Mouse (Mus musculus): ENCODE measurements around the gene Abi3. TPM values are rescaled to one million over a fixed set of nuclear protein-coding genes. Genes with fewer than 3 reads are reported as not detected.

Abi3 gene
- polyA plus RNA-seq, 1 experiment from 2014 or later, result 5.4 TPM

- Histone ChIP-seq H3K36me3 (no peaks in the 10 kb centered on the region), H3K27ac (peak within 1 kb of the TSS; percentile 24), H3K4me3 (no peak within 1 kb of the TSS), H3K9me3 (no peaks in the 10 kb centered on the region), H3K9ac (no peak within 1 kb of the TSS), H3K27me3 (peaks cover 74% of the 10 kb centered on the region), H3K4me2 (replicated peaks) (0 out of 2 replicates have a peak within 1 kb of the TSS, but pooled peaks have one; percentile 1), H3K4me1 (peaks cover 46% of the 10 kb centered on the region)
- 59% methylated on average over 10 of the region's 10 CpGs for WGBS
- ATAC-seq (ENCODE audit: low FRiP score, low read depth), result peak; percentile 35; the same call in 1 of the 2 replicates
These were observed 5.2 kb downstream of the Abi3 start, which contains the start of gene Gngt2 for GRCm38 (mm10) chr11:95837059-95837458. Gene Gngt2, plus strand, starts transcription at chr11:95837216.

- no peak overlapping the region for H3K4me2 ChIP-seq (replicated peaks)
- no peaks in the 10 kb centered on the region for H3K9me3 ChIP-seq
- no peaks in the 10 kb centered on the region for H3K36me3 ChIP-seq
- WGBS, result 29% methylated on average over 6 of the region's 6 CpGs
- no peak overlapping the region for H3K4me3 ChIP-seq
- peaks cover 44% of the 10 kb centered on the region for H3K4me1 ChIP-seq
- peaks cover 75% of the 10 kb centered on the region for H3K27me3 ChIP-seq
- 0 out of 2 replicates have a peak overlapping the region, but pooled peaks have one; percentile 24 for H3K27ac ChIP-seq
- no peak overlapping the region for H3K9ac ChIP-seq
- no peak for ATAC-seq (ENCODE audit: low FRiP score, low read depth)
These were observed 5.8 kb downstream of the Abi3 start for GRCm38 (mm10) chr11:95836433-95836832.

GRCm38 (mm10) chr11:95835832-95836231 is 6.4 kb downstream of the Abi3 start:
- Histone ChIP-seq H3K27me3 (peaks cover 76% of the 10 kb centered on the region), H3K4me2 (replicated peaks) (no peak overlapping the region), H3K4me1 (peaks cover 50% of the 10 kb centered on the region), H3K9ac (no peak overlapping the region), H3K9me3 (no peaks in the 10 kb centered on the region), H3K36me3 (no peaks in the 10 kb centered on the region), H3K4me3 (no peak overlapping the region), H3K27ac (no peak overlapping the region)
- WGBS, result 40% methylated on average over 6 of the region's 6 CpGs
- ATAC-seq (ENCODE audit: low FRiP score, low read depth), result no peak

GRCm38 (mm10) chr11:95834742-95835710 is 7.2 kb downstream of the Abi3 start:
- Histone ChIP-seq H3K9ac (no peak overlapping the region), H3K36me3 (no peaks in the 10 kb centered on the region), H3K4me3 (no peak overlapping the region), H3K27me3 (peaks cover 84% of the 10 kb centered on the region), H3K27ac (no peak overlapping the region), H3K9me3 (no peaks in the 10 kb centered on the region), H3K4me2 (replicated peaks) (0 out of 2 replicates have a peak overlapping the region, but pooled peaks have one; percentile 17), H3K4me1 (peaks cover 57% of the 10 kb centered on the region)
- ATAC-seq (ENCODE audit: low FRiP score, low read depth), result no peak
- 15% methylated on average over 15 of the region's 15 CpGs for WGBS

- Histone ChIP-seq H3K4me1 (peaks cover 57% of the 10 kb centered on the region), H3K9ac (no peak overlapping the region; the same call in 1 of the 2 replicates), H3K9me3 (no peaks in the 10 kb centered on the region), H3K4me2 (replicated peaks) (peak overlapping the region; percentile 17; the same call in 1 of the 2 replicates), H3K36me3 (no peaks in the 10 kb centered on the region), H3K27me3 (peaks cover 92% of the 10 kb centered on the region), H3K27ac (no peak overlapping the region), H3K4me3 (peak overlapping the region; percentile 11)
- ATAC-seq (ENCODE audit: low FRiP score, low read depth), result peak; percentile 10; the same call in 1 of the 2 replicates
- WGBS, result 3% methylated on average over 22 of the region's 22 CpGs
These were observed 8.1 kb downstream of the Abi3 start for GRCm38 (mm10) chr11:95834143-95834667.

- no peaks in the 10 kb centered on the region for H3K36me3 ChIP-seq
- WGBS, result 6% methylated on average over 18 of the region's 18 CpGs
- peaks cover 57% of the 10 kb centered on the region for H3K4me1 ChIP-seq
- 0 out of 2 replicates have a peak overlapping the region, but pooled peaks have one; percentile 17 for H3K4me2 ChIP-seq (replicated peaks)
- no peak for ATAC-seq (ENCODE audit: low FRiP score, low read depth)
- no peaks in the 10 kb centered on the region for H3K9me3 ChIP-seq
- H3K27me3 ChIP-seq, result peaks cover 97% of the 10 kb centered on the region
- H3K27ac ChIP-seq, result no peak overlapping the region
- H3K4me3 ChIP-seq, result peak overlapping the region; percentile 11
- no peak overlapping the region; the same call in 1 of the 2 replicates for H3K9ac ChIP-seq
These were observed 8.6 kb downstream of the Abi3 start for GRCm38 (mm10) chr11:95833631-95834142.

- Histone ChIP-seq H3K4me1 (peaks cover 57% of the 10 kb centered on the region), H3K4me2 (replicated peaks) (no peak overlapping the region), H3K9me3 (no peaks in the 10 kb centered on the region), H3K27ac (no peak overlapping the region), H3K27me3 (peaks cover 97% of the 10 kb centered on the region), H3K9ac (no peak overlapping the region), H3K36me3 (no peaks in the 10 kb centered on the region), H3K4me3 (no peak overlapping the region)
- WGBS, result 22% methylated on average over 8 of the region's 8 CpGs
- no peak for ATAC-seq (ENCODE audit: low FRiP score, low read depth)
These were observed 9.2 kb downstream of the Abi3 start for GRCm38 (mm10) chr11:95833006-95833570.

GRCm38 (mm10) chr11:95832129-95833005 is 9.9 kb downstream of the Abi3 start:
- Histone ChIP-seq H3K27ac (no peak overlapping the region), H3K4me2 (replicated peaks) (no peak overlapping the region), H3K9me3 (no peaks in the 10 kb centered on the region), H3K36me3 (no peaks in the 10 kb centered on the region), H3K4me3 (no peak overlapping the region), H3K9ac (no peak overlapping the region), H3K27me3 (peaks cover 98% of the 10 kb centered on the region), H3K4me1 (peaks cover 53% of the 10 kb centered on the region)
- no peak for ATAC-seq (ENCODE audit: low FRiP score, low read depth)
- WGBS, result 41% methylated on average over 18 of the region's 18 CpGs

- Histone ChIP-seq H3K27ac (no peak overlapping the region), H3K27me3 (peaks cover 99% of the 10 kb centered on the region), H3K9ac (no peak overlapping the region), H3K36me3 (no peaks in the 10 kb centered on the region), H3K4me2 (replicated peaks) (peak overlapping the region; percentile 60), H3K4me3 (peak overlapping the region; percentile 38), H3K9me3 (no peaks in the 10 kb centered on the region), H3K4me1 (peaks cover 46% of the 10 kb centered on the region)
- ATAC-seq (ENCODE audit: low FRiP score, low read depth), result no peak
- WGBS, result 1% methylated on average over 15 of the region's 15 CpGs
These were observed 10.6 kb downstream of the Abi3 start for GRCm38 (mm10) chr11:95831641-95832040.

- Histone ChIP-seq H3K4me3 (peak overlapping the region; percentile 38), H3K4me2 (replicated peaks) (peak overlapping the region; percentile 60), H3K36me3 (no peaks in the 10 kb centered on the region), H3K9me3 (no peaks in the 10 kb centered on the region), H3K27me3 (peaks cover 99% of the 10 kb centered on the region), H3K27ac (no peak overlapping the region), H3K9ac (0 out of 2 replicates have a peak overlapping the region, but pooled peaks have one; percentile 4), H3K4me1 (peaks cover 42% of the 10 kb centered on the region)
- no peak for ATAC-seq (ENCODE audit: low FRiP score, low read depth)
- 5% methylated on average over 10 of the region's 10 CpGs for WGBS
These were observed 11.0 kb downstream of the Abi3 start for GRCm38 (mm10) chr11:95831276-95831619.

Data from limb, embryonic 13.5 days (tissue).